Mouse (Mus musculus) midbrain, postnatal 0 days (tissue): ENCODE results near the gene Polr2h. TPM values are rescaled to one million over a fixed set of nuclear protein-coding genes. Genes with fewer than 3 reads are reported as not detected.

Experiments
- ATAC-seq: fragments of 200-750 bp; cut with Nextera tagmentation; 2 replicates; pipeline ENCODE4 v1.8.0; 2017; ENCODE audit warnings: moderate number of reproducible peaks, mild to moderate bottlenecking, moderate TSS enrichment, moderate library complexity; ENCODE audit not compliant: low FRiP score
- DNase-seq: peaks from one replicate; pipeline ENCODE4 v3.0.0-alpha.2; 2015; ENCODE audit warnings: low spot score
- H3K27ac ChIP-seq: fragments of 300-500 bp; sonication (generic); 2 replicates; pipeline ENCODE4 v1.5.1; 2014; ENCODE audit warnings: low read depth, mild to moderate bottlenecking, low read length, mixed read lengths
- H3K27me3 ChIP-seq: fragments of 300-500 bp; sonication (generic); 2 replicates; pipeline ENCODE4 v1.6.1; 2014; ENCODE audit warnings: low read length, control low read depth, mixed read lengths; ENCODE audit not compliant: insufficient read depth
- H3K36me3 ChIP-seq: fragments of 300-500 bp; sonication (generic); 2 replicates; pipeline ENCODE4 v1.6.1; 2014; ENCODE audit warnings: low read length, control low read depth, mixed read lengths; ENCODE audit not compliant: insufficient read depth
- H3K4me1 ChIP-seq: fragments of 300-500 bp; sonication (generic); 2 replicates; pipeline ENCODE4 v1.6.1; 2014; ENCODE audit warnings: mild to moderate bottlenecking, control low read depth, antibody characterized with exemption, low read length, mixed read lengths; ENCODE audit not compliant: insufficient read depth
- H3K4me2 ChIP-seq: fragments of 300-500 bp; sonication (generic); 2 replicates; pipeline ENCODE4 v1.6.1; 2014; ENCODE audit warnings: low read depth, mild to moderate bottlenecking, low read length, mixed read lengths; ENCODE audit not compliant: poor library complexity, severe bottlenecking
- H3K4me3 ChIP-seq: fragments of 300-500 bp; sonication (generic); 2 replicates; pipeline ENCODE4 v1.5.1; 2014; ENCODE audit warnings: low read depth, mild to moderate bottlenecking, low read length, moderate library complexity
- H3K9ac ChIP-seq: fragments of 300-500 bp; sonication (generic); replicated peaks from 2 replicates; pipeline ENCODE4 v1.6.1; 2014; ENCODE audit warnings: mild to moderate bottlenecking, low read length, moderate library complexity, mixed read lengths; ENCODE audit not compliant: poor library complexity, severe bottlenecking
- H3K9me3 ChIP-seq: fragments of 300-500 bp; sonication (generic); 2 replicates; pipeline ENCODE4 v1.6.1; 2016; ENCODE audit warnings: low read length, control low read depth
- CTCF ChIP-seq: IDR thresholded peaks from 2 replicates; pipeline ENCODE4 v1.5.1; 2016; ENCODE audit warnings: antibody characterized with exemption, mild to moderate bottlenecking
- WGBS: fragments of 180-500 bp; shearing (Covaris S2); extraction: QIAGEN DNeasy Blood & Tissue Kit; methylation state at CpG from one replicate; pipeline ENCODE4 v1.1.7; 2014; 5-methylcytosine and 5-hydroxymethylcytosine counted together
- polyA plus RNA-seq: library from polyadenylated mRNA; unstranded; fragments of >200 nt; fragmentation: Nextera tagmentation; extraction: Ambion mirVana; gene quantifications from 2 replicates; pipeline ENCODE4 v1.2.1, GENCODE M21; 2015
- total RNA-seq: library from RNA; depleted of rRNA; stranded (reverse); fragments of >200 nt; gene quantifications from 2 replicates; pipeline ENCODE4 v1.2.3, GENCODE M21; 2014

Gene Polr2h
- total and polyA plus RNA-seq, 2 experiments from 2014 or later, result 40.3 to 72.3 TPM

DNA sequence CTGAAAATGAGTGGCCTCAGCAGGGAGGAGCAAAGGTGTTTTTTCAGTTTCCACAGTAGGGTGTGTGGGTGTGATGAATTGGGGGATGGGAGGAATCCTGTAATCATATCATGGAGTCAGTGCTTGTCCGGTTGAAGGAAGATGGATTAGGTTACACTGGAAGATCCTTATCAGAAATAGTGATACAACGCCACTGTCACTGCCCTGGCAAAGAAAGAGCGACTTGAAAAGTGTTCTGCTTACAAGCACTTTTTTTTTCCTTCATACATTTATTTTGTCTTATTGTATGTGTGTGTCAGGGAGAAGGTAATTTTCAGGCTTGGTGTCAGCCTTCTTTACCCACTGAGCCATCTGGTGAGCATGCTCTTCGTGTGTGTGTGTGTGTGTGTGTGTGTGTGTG, 5.3 kb downstream of the Polr2h start:
- no peaks in the 10 kb centered on the region for H3K4me1 ChIP-seq
- WGBS, result 89% methylated on average over 4 of the region's 4 CpGs
- no peak overlapping the region for H3K9ac ChIP-seq
- no peak for ATAC-seq
- H3K9me3 ChIP-seq, result no peaks in the 10 kb centered on the region
- no peak for DNase-seq
- no peak for TF ChIP-seq CTCF
- H3K4me2 ChIP-seq, result no peak overlapping the region
- no peaks in the 10 kb centered on the region for H3K27me3 ChIP-seq
- H3K36me3 ChIP-seq, result peaks cover 13% of the 10 kb centered on the region
- no peak overlapping the region for H3K27ac ChIP-seq
- H3K4me3 ChIP-seq, result no peak overlapping the region

DNA sequence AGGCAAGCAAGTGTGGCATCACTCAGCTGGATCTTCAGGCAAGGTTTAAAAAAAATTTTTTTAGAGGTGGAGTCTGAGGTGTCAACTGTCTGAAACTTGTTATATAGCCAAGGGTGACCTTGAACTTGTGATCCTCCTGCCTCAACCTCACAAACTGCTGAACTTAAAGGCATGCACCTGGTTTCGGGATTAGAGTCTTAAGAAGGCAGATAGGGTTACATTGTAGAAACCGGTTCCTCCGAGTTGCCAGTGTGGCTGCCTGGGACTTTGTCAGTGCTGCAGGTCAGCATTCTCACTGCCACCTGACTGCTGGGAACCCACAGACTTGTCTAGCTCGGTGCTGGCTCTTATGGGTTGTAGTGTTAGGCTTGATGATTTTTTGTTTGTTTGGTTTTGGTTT, 5.8 kb downstream of the Polr2h start:
- no peaks in the 10 kb centered on the region for H3K9me3 ChIP-seq
- no peak for TF ChIP-seq CTCF
- DNase-seq, result no peak
- H3K36me3 ChIP-seq, result peaks cover 13% of the 10 kb centered on the region
- WGBS, result 67% methylated on average over 4 of the region's 4 CpGs
- no peak overlapping the region for H3K4me3 ChIP-seq
- H3K4me2 ChIP-seq, result no peak overlapping the region
- no peaks in the 10 kb centered on the region for H3K27me3 ChIP-seq
- no peak overlapping the region for H3K27ac ChIP-seq
- ATAC-seq, result no peak
- H3K9ac ChIP-seq, result no peak overlapping the region
- H3K4me1 ChIP-seq, result no peaks in the 10 kb centered on the region

DNA sequence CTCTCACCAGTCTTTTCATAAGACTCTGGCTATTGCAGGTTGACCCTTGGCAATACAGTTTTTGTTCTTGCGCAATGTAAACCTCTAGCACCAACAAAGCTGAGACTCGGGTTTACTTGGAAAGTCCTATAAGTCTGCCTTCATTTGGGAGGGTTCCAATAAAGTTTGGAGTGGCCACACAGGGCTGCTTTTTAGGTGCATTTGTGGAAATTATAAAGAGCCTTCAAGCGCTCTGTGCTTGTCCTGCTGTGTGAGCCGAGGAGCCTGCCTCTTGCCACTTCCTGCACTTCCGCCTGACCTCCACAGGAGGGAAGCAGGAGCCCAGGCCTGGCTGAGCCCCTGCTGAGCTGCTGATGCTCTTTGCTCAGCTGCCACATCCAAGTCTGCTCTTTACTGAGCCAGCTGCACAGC, 6.9 kb downstream of the Polr2h start:
- ATAC-seq (peak; percentile 75), DNase-seq (peak; percentile 76)
- no peak overlapping the region for H3K4me2 ChIP-seq
- no peak overlapping the region for H3K27ac ChIP-seq
- H3K4me3 ChIP-seq, result no peak overlapping the region
- no peaks in the 10 kb centered on the region for H3K4me1 ChIP-seq
- 28% methylated on average over 5 of the region's 5 CpGs for WGBS
- TF ChIP-seq CTCF, result peak; percentile 88
- no peak overlapping the region for H3K9ac ChIP-seq
- H3K36me3 ChIP-seq, result peaks cover 13% of the 10 kb centered on the region
- no peaks in the 10 kb centered on the region for H3K9me3 ChIP-seq
- no peaks in the 10 kb centered on the region for H3K27me3 ChIP-seq

DNA sequence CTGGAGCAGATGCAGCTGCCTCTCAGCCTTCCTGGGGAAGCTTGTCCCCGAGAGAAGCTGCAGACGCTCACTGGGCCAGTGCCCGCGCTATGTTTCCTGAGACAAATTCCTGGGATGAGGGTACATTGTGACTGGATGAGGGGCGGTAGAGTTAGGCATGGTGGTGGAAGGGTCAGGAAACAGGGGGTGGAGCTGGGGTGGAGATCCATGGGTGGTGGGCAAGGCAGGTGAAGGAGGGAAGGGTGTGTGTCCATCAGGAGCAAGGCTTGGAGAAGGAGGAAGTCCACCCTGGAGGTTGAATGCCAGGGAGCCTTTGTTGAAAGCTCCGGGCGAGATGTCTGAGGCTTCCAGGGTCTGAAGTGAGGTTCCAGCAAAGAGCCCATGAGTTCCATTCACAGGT, 7.9 kb downstream of the Polr2h start:
- DNase-seq (no peak), ATAC-seq (no peak)
- 77% methylated on average over 7 of the region's 7 CpGs for WGBS
- no peaks in the 10 kb centered on the region for H3K9me3 ChIP-seq
- no peaks in the 10 kb centered on the region for H3K4me1 ChIP-seq
- H3K4me2 ChIP-seq, result no peak overlapping the region
- H3K36me3 ChIP-seq, result peaks cover 13% of the 10 kb centered on the region
- no peak for TF ChIP-seq CTCF
- no peak overlapping the region for H3K4me3 ChIP-seq
- H3K27me3 ChIP-seq, result no peaks in the 10 kb centered on the region
- no peak overlapping the region for H3K9ac ChIP-seq
- H3K27ac ChIP-seq, result no peak overlapping the region

DNA sequence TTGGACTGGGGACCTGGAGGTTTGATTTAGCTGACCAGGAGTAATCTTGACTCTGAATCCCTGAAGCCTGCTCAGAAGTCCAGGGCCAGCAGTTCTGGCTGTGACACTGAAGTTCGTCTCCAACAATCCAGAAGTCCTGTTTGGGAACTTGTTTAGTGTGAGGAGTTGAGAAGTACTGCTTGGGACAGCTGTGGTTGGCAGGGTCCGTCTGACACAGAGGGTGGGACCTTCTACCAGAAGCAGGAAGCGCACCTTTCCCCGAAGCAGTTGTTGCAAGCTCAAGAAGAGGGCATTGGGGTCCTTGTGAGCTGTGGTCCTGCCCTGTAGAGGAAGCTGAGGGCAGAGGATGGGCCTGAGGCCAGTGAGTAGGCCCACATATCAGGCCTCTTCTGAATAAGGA, 8.3 kb downstream of the Polr2h start:
- ATAC-seq (no peak), DNase-seq (no peak)
- H3K27me3 ChIP-seq, result no peaks in the 10 kb centered on the region
- H3K4me1 ChIP-seq, result no peaks in the 10 kb centered on the region
- no peak for TF ChIP-seq CTCF
- H3K4me2 ChIP-seq, result no peak overlapping the region
- H3K27ac ChIP-seq, result no peak overlapping the region
- no peak overlapping the region for H3K9ac ChIP-seq
- 73% methylated on average over 4 of the region's 4 CpGs for WGBS
- H3K36me3 ChIP-seq, result peaks cover 13% of the 10 kb centered on the region
- H3K9me3 ChIP-seq, result no peaks in the 10 kb centered on the region
- no peak overlapping the region for H3K4me3 ChIP-seq

DNA sequence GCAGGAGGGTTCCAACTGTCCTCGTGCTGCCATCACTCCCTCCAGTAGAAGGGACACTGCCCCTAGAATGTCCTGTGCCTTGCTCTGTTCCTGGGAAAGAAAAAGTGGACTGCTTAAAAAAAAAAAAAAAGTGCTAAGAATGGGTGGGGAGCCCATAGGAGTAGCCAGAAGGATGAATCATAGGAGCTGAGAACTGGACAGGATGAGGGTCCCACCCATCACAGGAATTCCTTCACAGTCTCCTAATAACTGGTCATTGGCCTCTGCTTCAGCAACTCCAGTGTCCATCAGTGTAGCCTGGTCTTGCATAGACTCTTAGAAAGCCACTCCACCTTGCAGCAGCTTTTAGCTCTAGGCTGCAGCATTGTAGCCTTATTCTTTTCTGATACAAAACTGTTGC, 8.9 kb downstream of the Polr2h start:
- Histone ChIP-seq H3K36me3 (peaks cover 11% of the 10 kb centered on the region), H3K27me3 (no peaks in the 10 kb centered on the region), H3K27ac (no peak overlapping the region), H3K4me3 (no peak overlapping the region), H3K4me1 (no peaks in the 10 kb centered on the region), H3K9me3 (no peaks in the 10 kb centered on the region), H3K9ac (no peak overlapping the region), H3K4me2 (no peak overlapping the region)
- ATAC-seq, result no peak
- TF ChIP-seq CTCF, result no peak
- WGBS, result 38% methylated on average over 1 of the region's 1 CpGs
- DNase-seq, result no peak
